ENCODE assay signal across 26 mouse cellular contexts in the genomic region with DNA sequence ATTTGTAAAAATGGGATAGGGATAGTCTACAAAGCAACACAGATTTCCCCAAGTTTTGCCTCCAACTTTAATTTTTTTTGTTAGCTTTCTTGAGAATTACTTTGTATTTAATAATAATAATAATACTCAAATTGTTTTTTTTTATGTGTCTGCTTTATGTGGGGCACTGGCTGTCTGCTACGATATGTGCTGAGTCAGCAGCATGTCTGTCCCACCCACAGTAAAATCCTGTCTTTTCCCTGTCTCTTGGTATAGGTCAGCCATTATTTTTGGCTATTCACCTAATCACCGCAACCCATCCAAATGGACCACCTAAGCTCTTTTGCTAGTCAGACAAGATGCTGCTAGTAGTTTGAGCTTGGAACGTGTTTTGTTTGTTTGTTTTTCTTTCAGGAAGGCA.
"Had no signal": no experiment of that assay in that cellular context is flagged by ENCODE, and none has a peak within 500 bp of the region (broad histone marks: within the 10 kb centered on the region; RNA-seq: fewer than 3 reads in every experiment).

No protein-coding gene starts in this region.

- H3K4me1 ChIP-seq: embryonic facial prominence, embryonic 10.5 days; embryonic facial prominence, embryonic 12.5 days; embryonic facial prominence, embryonic 13.5 days; embryonic facial prominence, embryonic 15.5 days; forebrain, embryonic 10.5 days; forebrain, embryonic 12.5 days; forebrain, embryonic 13.5 days; forebrain, embryonic 15.5 days; heart, embryonic 10.5 days had no signal

- H3K27ac ChIP-seq: embryonic facial prominence, embryonic 10.5 days; embryonic facial prominence, embryonic 12.5 days; embryonic facial prominence, embryonic 13.5 days; embryonic facial prominence, embryonic 15.5 days; forebrain, embryonic 10.5 days; forebrain, embryonic 12.5 days; forebrain, embryonic 13.5 days; forebrain, embryonic 15.5 days; gastrocnemius, adult 2 months; heart, adult 2 months; heart, embryonic 10.5 days had no signal

- H3K27me3 ChIP-seq: embryonic facial prominence, embryonic 12.5 days; embryonic facial prominence, embryonic 13.5 days; embryonic facial prominence, embryonic 15.5 days; forebrain, embryonic 12.5 days; forebrain, embryonic 13.5 days; forebrain, embryonic 15.5 days had no signal

- H3K4me2 ChIP-seq: embryonic facial prominence, embryonic 12.5 days; embryonic facial prominence, embryonic 13.5 days; embryonic facial prominence, embryonic 15.5 days; forebrain, embryonic 12.5 days; forebrain, embryonic 13.5 days; forebrain, embryonic 15.5 days; heart, embryonic 11.5 days had no signal

- H3K9ac ChIP-seq: embryonic facial prominence, embryonic 12.5 days; embryonic facial prominence, embryonic 13.5 days; embryonic facial prominence, embryonic 15.5 days; forebrain, embryonic 12.5 days; forebrain, embryonic 13.5 days; forebrain, embryonic 15.5 days; forebrain, postnatal 0 days had no signal

- ATAC-seq: forebrain, embryonic 13.5 days; forebrain, embryonic 14.5 days; forebrain, embryonic 15.5 days; forebrain, embryonic 16.5 days; forebrain, postnatal 0 days had no signal

- DNase-seq: cerebellum, postnatal 10 days; cerebellum, postnatal 14 days; cerebellum, postnatal 25 days; cerebellum, postnatal 36 days; embryo, embryonic 11 days; forebrain, postnatal 0 days; gastrocnemius, adult 2 months; gastrocnemius, postnatal 10 days; gastrocnemius, postnatal 14 days; gastrocnemius, postnatal 25 days; gastrocnemius, postnatal 36 days; heart, adult 11 months; heart, adult 2 months had no signal

- H3K4me3 ChIP-seq: embryonic facial prominence, embryonic 10.5 days; embryonic facial prominence, embryonic 12.5 days; embryonic facial prominence, embryonic 13.5 days; embryonic facial prominence, embryonic 15.5 days; erythroblast, embryonic 14.5 days; forebrain, embryonic 10.5 days; forebrain, embryonic 12.5 days; forebrain, embryonic 13.5 days; forebrain, embryonic 15.5 days; gastrocnemius, adult 2 months; heart, adult 2 months; heart, embryonic 10.5 days had no signal

- H3K36me3 ChIP-seq: embryonic facial prominence, embryonic 10.5 days; embryonic facial prominence, embryonic 12.5 days; embryonic facial prominence, embryonic 13.5 days; embryonic facial prominence, embryonic 15.5 days; forebrain, embryonic 10.5 days; forebrain, embryonic 12.5 days; forebrain, embryonic 15.5 days; heart, embryonic 10.5 days had no signal

- H3K9me3 ChIP-seq: embryonic facial prominence, embryonic 10.5 days; embryonic facial prominence, embryonic 12.5 days; embryonic facial prominence, embryonic 13.5 days; embryonic facial prominence, embryonic 15.5 days; forebrain, embryonic 10.5 days; forebrain, embryonic 12.5 days; forebrain, embryonic 13.5 days; forebrain, embryonic 15.5 days; heart, embryonic 10.5 days had no signal
